Mouse (Mus musculus): ENCODE results near the gene Pde4d. TPM values are rescaled to one million over a fixed set of nuclear protein-coding genes. Genes with fewer than 3 reads are reported as not detected.

The Pde4d gene
- polyA plus RNA-seq, 1 experiment from 2014 or later, result 14.9 TPM

- Histone ChIP-seq H3K36me3 (ENCODE audit: control insufficient read depth, insufficient read depth, low read length) (no peaks in the 10 kb centered on the region), H3K27ac (ENCODE audit: low read length) (no peak overlapping the region), H3K4me2 (ENCODE audit: low read depth, low read length) (no peak overlapping the region), H3K4me3 (ENCODE audit: low read length) (no peak overlapping the region), H3K9ac (ENCODE audit: low read length) (no peak overlapping the region), H3K27me3 (ENCODE audit: control insufficient read depth, insufficient read depth, low read depth, low read length) (no peaks in the 10 kb centered on the region), H3K9me3 (ENCODE audit: control insufficient read depth, low read length) (no peaks in the 10 kb centered on the region), H3K4me1 (replicated peaks; ENCODE audit: control insufficient read depth, insufficient read depth, low read length) (peaks cover 17% of the 10 kb centered on the region)
- 56% methylated on average over 8 of the region's 8 CpGs for WGBS
- no peak for ATAC-seq (ENCODE audit: low read depth)
These were observed 1165.6 kb downstream of the Pde4d start for GRCm38 (mm10) chr13:109615213-109615784.

GRCm38 (mm10) chr13:109615785-109616281 lies 1166.1 kb downstream of the Pde4d start:
- WGBS, result 10% methylated on average over 7 of the region's 7 CpGs
- Histone ChIP-seq H3K27ac (ENCODE audit: low read length) (no peak overlapping the region), H3K9me3 (ENCODE audit: control insufficient read depth, low read length) (no peaks in the 10 kb centered on the region), H3K4me2 (ENCODE audit: low read depth, low read length) (no peak overlapping the region; the same call in 1 of the 2 replicates), H3K4me1 (replicated peaks; ENCODE audit: control insufficient read depth, insufficient read depth, low read length) (peaks cover 17% of the 10 kb centered on the region), H3K9ac (ENCODE audit: low read length) (no peak overlapping the region), H3K27me3 (ENCODE audit: control insufficient read depth, insufficient read depth, low read depth, low read length) (no peaks in the 10 kb centered on the region), H3K36me3 (ENCODE audit: control insufficient read depth, insufficient read depth, low read length) (no peaks in the 10 kb centered on the region), H3K4me3 (ENCODE audit: low read length) (no peak overlapping the region)
- no peak for ATAC-seq (ENCODE audit: low read depth)

- H3K9ac ChIP-seq (ENCODE audit: low read length), result no peak overlapping the region
- WGBS, result 14% methylated on average over 2 of the region's 2 CpGs
- H3K4me3 ChIP-seq (ENCODE audit: low read length), result no peak overlapping the region
- no peak overlapping the region for H3K4me2 ChIP-seq (ENCODE audit: low read depth, low read length)
- no peaks in the 10 kb centered on the region for H3K9me3 ChIP-seq (ENCODE audit: control insufficient read depth, low read length)
- H3K27ac ChIP-seq (ENCODE audit: low read length), result peak overlapping the region; percentile 16; the same call in 1 of the 2 replicates
- no peaks in the 10 kb centered on the region for H3K27me3 ChIP-seq (ENCODE audit: control insufficient read depth, insufficient read depth, low read depth, low read length)
- 0 out of 2 replicates have a peak, but pooled peaks cover 6% of the 10 kb centered on the region for H3K4me1 ChIP-seq (replicated peaks; ENCODE audit: control insufficient read depth, insufficient read depth, low read length)
- H3K36me3 ChIP-seq (ENCODE audit: control insufficient read depth, insufficient read depth, low read length), result no peaks in the 10 kb centered on the region
- no peak for ATAC-seq (ENCODE audit: low read depth)
These were observed 1169.5 kb downstream of the Pde4d start for GRCm38 (mm10) chr13:109619158-109619657.

- H3K4me3 ChIP-seq (ENCODE audit: low read length), result no peak overlapping the region
- WGBS, result 67% methylated on average over 5 of the region's 5 CpGs
- H3K9ac ChIP-seq (ENCODE audit: low read length), result no peak overlapping the region
- no peak for ATAC-seq (ENCODE audit: low read depth)
- no peaks in the 10 kb centered on the region for H3K9me3 ChIP-seq (ENCODE audit: control insufficient read depth, low read length)
- no peaks in the 10 kb centered on the region for H3K36me3 ChIP-seq (ENCODE audit: control insufficient read depth, insufficient read depth, low read length)
- no peak overlapping the region for H3K4me2 ChIP-seq (ENCODE audit: low read depth, low read length)
- no peak overlapping the region for H3K27ac ChIP-seq (ENCODE audit: low read length)
- H3K27me3 ChIP-seq (ENCODE audit: control insufficient read depth, insufficient read depth, low read depth, low read length), result no peaks in the 10 kb centered on the region
- H3K4me1 ChIP-seq (replicated peaks; ENCODE audit: control insufficient read depth, insufficient read depth, low read length), result 0 out of 2 replicates have a peak, but pooled peaks cover 6% of the 10 kb centered on the region
These were observed 1172.5 kb downstream of the Pde4d start for GRCm38 (mm10) chr13:109622207-109622606.

- Histone ChIP-seq H3K36me3 (ENCODE audit: control insufficient read depth, insufficient read depth, low read length) (no peaks in the 10 kb centered on the region), H3K4me2 (ENCODE audit: low read depth, low read length) (no peak overlapping the region), H3K4me3 (ENCODE audit: low read length) (no peak overlapping the region), H3K9ac (ENCODE audit: low read length) (no peak overlapping the region), H3K27me3 (ENCODE audit: control insufficient read depth, insufficient read depth, low read depth, low read length) (no peaks in the 10 kb centered on the region), H3K4me1 (replicated peaks; ENCODE audit: control insufficient read depth, insufficient read depth, low read length) (0 out of 2 replicates have a peak, but pooled peaks cover 6% of the 10 kb centered on the region), H3K27ac (ENCODE audit: low read length) (no peak overlapping the region), H3K9me3 (ENCODE audit: control insufficient read depth, low read length) (no peaks in the 10 kb centered on the region)
- no peak for ATAC-seq (ENCODE audit: low read depth)
- WGBS, result 62% methylated on average over 2 of the region's 2 CpGs
These were observed 1173.5 kb downstream of the Pde4d start for GRCm38 (mm10) chr13:109623201-109623600.

- no peaks in the 10 kb centered on the region for H3K4me1 ChIP-seq (replicated peaks; ENCODE audit: control insufficient read depth, insufficient read depth, low read length)
- no peak overlapping the region for H3K4me3 ChIP-seq (ENCODE audit: low read length)
- no peak for ATAC-seq (ENCODE audit: low read depth)
- 85% methylated on average over 11 of the region's 11 CpGs for WGBS
- no peaks in the 10 kb centered on the region for H3K27me3 ChIP-seq (ENCODE audit: control insufficient read depth, insufficient read depth, low read depth, low read length)
- H3K36me3 ChIP-seq (ENCODE audit: control insufficient read depth, insufficient read depth, low read length), result no peaks in the 10 kb centered on the region
- no peak overlapping the region for H3K4me2 ChIP-seq (ENCODE audit: low read depth, low read length)
- no peaks in the 10 kb centered on the region for H3K9me3 ChIP-seq (ENCODE audit: control insufficient read depth, low read length)
- H3K27ac ChIP-seq (ENCODE audit: low read length), result no peak overlapping the region
- no peak overlapping the region for H3K9ac ChIP-seq (ENCODE audit: low read length)
These were observed 1175.1 kb downstream of the Pde4d start for GRCm38 (mm10) chr13:109624772-109625349.

DNA sequence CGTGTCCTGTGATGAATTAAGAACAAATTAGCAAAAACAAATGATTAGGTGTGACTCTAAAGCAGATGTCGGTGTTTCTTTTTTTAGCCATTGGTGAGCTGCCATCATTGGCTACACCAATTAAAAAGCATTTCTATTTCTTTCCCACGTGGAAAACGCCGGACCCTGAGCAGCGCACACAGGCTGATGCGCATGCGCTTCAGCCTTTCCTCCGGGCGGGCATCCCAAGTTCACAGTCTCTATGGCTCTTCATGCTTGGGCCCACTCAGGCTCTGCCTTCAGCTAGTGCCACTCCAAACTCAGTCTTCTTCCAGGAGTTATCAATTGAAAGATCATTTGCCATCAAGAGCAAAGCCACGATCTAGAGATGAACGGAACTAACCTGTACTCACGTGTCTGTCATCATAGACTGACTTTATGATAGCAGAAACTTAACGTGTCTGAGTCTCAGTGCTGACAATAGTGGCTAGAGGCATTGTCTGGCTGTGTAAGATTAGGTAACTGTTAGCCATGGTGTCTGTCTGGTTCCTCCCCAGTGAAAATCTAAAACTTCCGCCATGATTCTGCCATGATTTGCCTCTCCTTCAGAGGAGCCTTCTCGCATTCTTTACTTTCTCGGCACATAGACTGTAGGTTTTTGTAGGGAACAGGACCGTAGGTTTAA lies 1175.8 kb downstream of the Pde4d start:
- 87% methylated on average over 18 of the region's 18 CpGs for WGBS

GRCm38 (mm10) chr13:109627265-109627664 lies 1177.5 kb downstream of the Pde4d start:
- no peak overlapping the region for H3K9ac ChIP-seq (ENCODE audit: low read length)
- H3K9me3 ChIP-seq (ENCODE audit: control insufficient read depth, low read length), result no peaks in the 10 kb centered on the region
- WGBS, result 77% methylated on average over 2 of the region's 2 CpGs
- H3K4me3 ChIP-seq (ENCODE audit: low read length), result no peak overlapping the region
- ATAC-seq (ENCODE audit: low read depth), result no peak
- no peaks in the 10 kb centered on the region for H3K27me3 ChIP-seq (ENCODE audit: control insufficient read depth, insufficient read depth, low read depth, low read length)
- H3K4me2 ChIP-seq (ENCODE audit: low read depth, low read length), result no peak overlapping the region
- H3K4me1 ChIP-seq (replicated peaks; ENCODE audit: control insufficient read depth, insufficient read depth, low read length), result peaks cover 10% of the 10 kb centered on the region
- H3K27ac ChIP-seq (ENCODE audit: low read length), result no peak overlapping the region
- H3K36me3 ChIP-seq (ENCODE audit: control insufficient read depth, insufficient read depth, low read length), result no peaks in the 10 kb centered on the region

More for the DNA sequence above, 1175.8 kb downstream of the Pde4d start:
- no peak overlapping the region for H3K9ac ChIP-seq (ENCODE audit: low read length)
- ATAC-seq (ENCODE audit: low read depth), result no peak
- H3K36me3 ChIP-seq (ENCODE audit: control insufficient read depth, insufficient read depth, low read length), result no peaks in the 10 kb centered on the region
- no peaks in the 10 kb centered on the region for H3K4me1 ChIP-seq (replicated peaks; ENCODE audit: control insufficient read depth, insufficient read depth, low read length)
- no peak overlapping the region for H3K4me2 ChIP-seq (ENCODE audit: low read depth, low read length)
- H3K27me3 ChIP-seq (ENCODE audit: control insufficient read depth, insufficient read depth, low read depth, low read length), result no peaks in the 10 kb centered on the region
- H3K27ac ChIP-seq (ENCODE audit: low read length), result no peak overlapping the region
- H3K9me3 ChIP-seq (ENCODE audit: control insufficient read depth, low read length), result no peaks in the 10 kb centered on the region
- H3K4me3 ChIP-seq (ENCODE audit: low read length), result no peak overlapping the region

DNA sequence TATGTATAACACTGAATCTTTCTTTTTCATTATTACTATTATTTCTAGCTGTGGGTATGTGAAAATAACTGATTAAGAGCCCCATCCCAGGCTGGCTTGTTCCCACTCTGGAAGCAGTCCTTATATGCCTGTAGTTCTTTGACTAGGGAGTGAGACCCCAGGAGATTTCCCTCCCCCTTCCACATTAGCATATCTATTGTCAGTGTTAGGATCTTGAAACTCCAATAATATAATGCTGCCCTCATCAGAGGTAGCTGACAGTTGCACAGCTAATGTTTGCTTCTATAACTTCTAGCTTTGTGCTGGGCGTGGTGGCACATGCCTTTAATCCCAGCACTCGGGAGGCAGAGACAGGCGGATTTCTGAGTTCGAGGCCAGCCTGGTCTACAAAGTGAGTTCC lies 1178.9 kb downstream of the Pde4d start:
- 98% methylated on average over 4 of the region's 4 CpGs for WGBS
- no peak for ATAC-seq (ENCODE audit: low read depth)
- Histone ChIP-seq H3K9me3 (ENCODE audit: control insufficient read depth, low read length) (no peaks in the 10 kb centered on the region), H3K4me3 (ENCODE audit: low read length) (no peak overlapping the region), H3K4me1 (replicated peaks; ENCODE audit: control insufficient read depth, insufficient read depth, low read length) (peaks cover 17% of the 10 kb centered on the region), H3K36me3 (ENCODE audit: control insufficient read depth, insufficient read depth, low read length) (no peaks in the 10 kb centered on the region), H3K9ac (ENCODE audit: low read length) (no peak overlapping the region), H3K4me2 (ENCODE audit: low read depth, low read length) (no peak overlapping the region), H3K27me3 (ENCODE audit: control insufficient read depth, insufficient read depth, low read depth, low read length) (no peaks in the 10 kb centered on the region), H3K27ac (ENCODE audit: low read length) (no peak overlapping the region)
